Mouse (Mus musculus) forebrain, embryonic 15.5 days (tissue): ENCODE measurements around the gene Pramel7. TPM values are rescaled to one million over a fixed set of nuclear protein-coding genes. Genes with fewer than 3 reads are reported as not detected.
A peak's percentile ranks its signal among the peaks of the same experiment; 100 is the strongest.
"Not testable (repeated sequence)": the region's sequence is repeated elsewhere in the genome, so short reads cannot be mapped to it uniquely, and the experiment has no call there.

ENCODE experiments used
- ATAC-seq: fragments of 200-750 bp; cut with Nextera tagmentation; replicated peaks from 2 replicates; pipeline ENCODE4 v1.8.0; 2017; ENCODE audit warnings: mild to moderate bottlenecking, moderate TSS enrichment, moderate library complexity
- H3K27ac ChIP-seq: fragments of 300-500 bp; sonication (generic); replicated peaks from 2 replicates; pipeline ENCODE4 v1.5.1; 2015; ENCODE audit warnings: mild to moderate bottlenecking, inconsistent platforms
- H3K27me3 ChIP-seq: fragments of 300-500 bp; sonication (generic); 2 replicates; pipeline ENCODE4 v1.6.1; 2015; ENCODE audit warnings: inconsistent platforms
- H3K36me3 ChIP-seq: fragments of 300-500 bp; sonication (generic); 2 replicates; pipeline ENCODE4 v1.6.1; 2015; ENCODE audit warnings: mild to moderate bottlenecking, inconsistent platforms
- H3K4me1 ChIP-seq: fragments of 300-500 bp; sonication (generic); 2 replicates; pipeline ENCODE4 v1.6.1; 2015; ENCODE audit warnings: inconsistent platforms
- H3K4me2 ChIP-seq: fragments of 300-500 bp; sonication (generic); replicated peaks from 2 replicates; pipeline ENCODE4 v1.6.1; 2015; ENCODE audit warnings: mild to moderate bottlenecking, inconsistent platforms
- H3K4me3 ChIP-seq: fragments of 300-500 bp; sonication (generic); 2 replicates; pipeline ENCODE4 v1.5.1; 2015; ENCODE audit warnings: mild to moderate bottlenecking, inconsistent platforms
- H3K9ac ChIP-seq: fragments of 300-500 bp; sonication (generic); replicated peaks from 2 replicates; pipeline ENCODE4 v1.6.1; 2015; ENCODE audit warnings: mild to moderate bottlenecking, inconsistent platforms
- H3K9me3 ChIP-seq: fragments of 300-500 bp; sonication (generic); 2 replicates; pipeline ENCODE4 v1.6.1; 2016; ENCODE audit warnings: inconsistent platforms
- WGBS: fragments of 180-500 bp; shearing (Covaris S2); methylation state at CpG from one replicate; pipeline ENCODE4 v1.1.7; 2015; ENCODE audit warnings: mixed read lengths; 5-methylcytosine and 5-hydroxymethylcytosine counted together
- polyA plus RNA-seq: library from polyadenylated mRNA; unstranded; fragments of >200 nt; fragmentation: Nextera tagmentation; extraction: Ambion mirVana; gene quantifications from 2 replicates; pipeline ENCODE4 v1.2.1, GENCODE M21; 2015

Gene Pramel7
- not detected in 2 replicates for polyA plus RNA-seq

GRCm38 (mm10) chr2:87496993-87497392 lies at the start of gene Pramel7:
Pramel7 (minus strand) TSS chr2:87497093.
- not testable (repeated sequence) for H3K9me3 ChIP-seq, H3K4me2 ChIP-seq, ATAC-seq, H3K27ac ChIP-seq, H3K36me3 ChIP-seq, H3K9ac ChIP-seq, H3K4me1 ChIP-seq, H3K4me3 ChIP-seq, H3K27me3 ChIP-seq
- 84% methylated on average over 4 of the region's 5 CpGs for WGBS

- Histone ChIP-seq H3K9me3 (no peaks in the 10 kb centered on the region), H3K4me1 (no peaks in the 10 kb centered on the region), H3K27me3 (no peaks in the 10 kb centered on the region), H3K9ac (no peak within 1 kb of the TSS), H3K4me2 (no peak within 1 kb of the TSS), H3K27ac (no peak within 1 kb of the TSS), H3K4me3 (no peak within 1 kb of the TSS), H3K36me3 (no peaks in the 10 kb centered on the region)
- 90% methylated on average over 1 of the region's 1 CpGs for WGBS
- ATAC-seq: no peak
Measured at GRCm38 (mm10) chr2:87545442-87545841, 48.5 kb upstream of the Pramel7 start, which contains the start of gene Olfr1128. Olfr1128 (minus strand) TSS chr2:87545542.

- no peaks in the 10 kb centered on the region for H3K9me3 ChIP-seq
- H3K36me3 ChIP-seq: no peaks in the 10 kb centered on the region
Measured at GRCm38 (mm10) chr2:87534826-87535225, 37.9 kb upstream of the Pramel7 start.

GRCm38 (mm10) chr2:87531496-87531895 lies 34.6 kb upstream of the Pramel7 start, which contains the start of gene Olfr153:
Olfr153 (plus strand) TSS chr2:87531796.
- ATAC-seq: no peak
- no peak within 1 kb of the TSS for H3K4me2 ChIP-seq
- no peaks in the 10 kb centered on the region for H3K27me3 ChIP-seq
- H3K36me3 ChIP-seq: no peaks in the 10 kb centered on the region
- H3K9ac ChIP-seq: no peak within 1 kb of the TSS
- H3K4me1 ChIP-seq: no peaks in the 10 kb centered on the region
- no peaks in the 10 kb centered on the region for H3K9me3 ChIP-seq
- no peak within 1 kb of the TSS for H3K27ac ChIP-seq
- no peak within 1 kb of the TSS for H3K4me3 ChIP-seq

More at GRCm38 (mm10) chr2:87534826-87535225, 37.9 kb upstream of the Pramel7 start:
- 58% methylated on average over 2 of the region's 2 CpGs for WGBS
- no peak overlapping the region for H3K9ac ChIP-seq
- H3K4me2 ChIP-seq: no peak overlapping the region
- no peak overlapping the region for H3K27ac ChIP-seq
- no peaks in the 10 kb centered on the region for H3K4me1 ChIP-seq
- H3K27me3 ChIP-seq: no peaks in the 10 kb centered on the region
- H3K4me3 ChIP-seq: no peak overlapping the region
- ATAC-seq: no peak

- H3K36me3 ChIP-seq, H3K9me3 ChIP-seq, H3K27ac ChIP-seq, H3K9ac ChIP-seq, H3K4me1 ChIP-seq, H3K27me3 ChIP-seq: not testable (repeated sequence)
- 31% methylated on average over 39 of the region's 39 CpGs for WGBS
- Histone ChIP-seq H3K4me2 (peak overlapping the region; percentile 41), H3K4me3 (peak overlapping the region; percentile 27)
- peak; percentile 81 for ATAC-seq
Measured at GRCm38 (mm10) chr2:87525899-87526616, 29.2 kb upstream of the Pramel7 start.

- Histone ChIP-seq H3K9me3 (no peaks in the 10 kb centered on the region), H3K4me2 (no peak overlapping the region), H3K9ac (no peak overlapping the region), H3K27me3 (no peaks in the 10 kb centered on the region), H3K27ac (no peak overlapping the region), H3K4me3 (no peak overlapping the region), H3K4me1 (no peaks in the 10 kb centered on the region), H3K36me3 (no peaks in the 10 kb centered on the region)
- 90% methylated on average over 4 of the region's 4 CpGs for WGBS
- ATAC-seq: no peak
Measured at GRCm38 (mm10) chr2:87520651-87521050, 23.8 kb upstream of the Pramel7 start.

- no peaks in the 10 kb centered on the region for H3K36me3 ChIP-seq
- WGBS: 91% methylated on average over 3 of the region's 3 CpGs
- H3K4me3 ChIP-seq: no peak overlapping the region
- ATAC-seq: no peak
- no peak overlapping the region for H3K27ac ChIP-seq
- no peak overlapping the region for H3K4me2 ChIP-seq
- no peak overlapping the region for H3K9ac ChIP-seq
- H3K4me1 ChIP-seq: no peaks in the 10 kb centered on the region
- H3K9me3 ChIP-seq: no peaks in the 10 kb centered on the region
- no peaks in the 10 kb centered on the region for H3K27me3 ChIP-seq
Measured at GRCm38 (mm10) chr2:87516581-87516980, 19.7 kb upstream of the Pramel7 start.

- no peaks in the 10 kb centered on the region for H3K9me3 ChIP-seq
- ATAC-seq: no peak
- no peaks in the 10 kb centered on the region for H3K4me1 ChIP-seq
- H3K4me3 ChIP-seq: no peak overlapping the region
- H3K9ac ChIP-seq: no peak overlapping the region
- no peak overlapping the region for H3K27ac ChIP-seq
- H3K36me3 ChIP-seq: no peaks in the 10 kb centered on the region
- H3K4me2 ChIP-seq: no peak overlapping the region
- H3K27me3 ChIP-seq: no peaks in the 10 kb centered on the region
- WGBS: 83% methylated on average over 8 of the region's 8 CpGs
Measured at GRCm38 (mm10) chr2:87515457-87516060, 18.7 kb upstream of the Pramel7 start.

- no peaks in the 10 kb centered on the region for H3K9me3 ChIP-seq
- no peaks in the 10 kb centered on the region for H3K36me3 ChIP-seq
- H3K4me2 ChIP-seq: no peak overlapping the region
- no peak overlapping the region for H3K9ac ChIP-seq
- no peak for ATAC-seq
- no peaks in the 10 kb centered on the region for H3K27me3 ChIP-seq
- 95% methylated on average over 2 of the region's 2 CpGs for WGBS
- no peak overlapping the region for H3K4me3 ChIP-seq
- H3K4me1 ChIP-seq: no peaks in the 10 kb centered on the region
- no peak overlapping the region for H3K27ac ChIP-seq
Measured at GRCm38 (mm10) chr2:87515046-87515445, 18.2 kb upstream of the Pramel7 start.

GRCm38 (mm10) chr2:87506265-87506664 lies 9.4 kb upstream of the Pramel7 start, which contains the start of gene Pramel6:
Pramel6 (plus strand) TSS chr2:87506565.
- WGBS: 86% methylated on average over 6 of the region's 6 CpGs

GRCm38 (mm10) chr2:87482276-87482675 lies 14.6 kb downstream of the Pramel7 start:
- no peak overlapping the region for H3K9ac ChIP-seq
- no peak overlapping the region for H3K4me3 ChIP-seq
- no peak overlapping the region for H3K4me2 ChIP-seq
- H3K9me3 ChIP-seq: no peaks in the 10 kb centered on the region
- ATAC-seq: no peak
- WGBS: 61% methylated on average over 2 of the region's 2 CpGs
- no peaks in the 10 kb centered on the region for H3K4me1 ChIP-seq
- H3K27ac ChIP-seq: no peak overlapping the region
- H3K27me3 ChIP-seq: no peaks in the 10 kb centered on the region
- no peaks in the 10 kb centered on the region for H3K36me3 ChIP-seq

More at GRCm38 (mm10) chr2:87506265-87506664, 9.4 kb upstream of the Pramel7 start, which contains the start of gene Pramel6:
- H3K27me3 ChIP-seq: no peaks in the 10 kb centered on the region
- H3K4me1 ChIP-seq: no peaks in the 10 kb centered on the region
- H3K36me3 ChIP-seq: no peaks in the 10 kb centered on the region
- ATAC-seq: no peak
- no peak within 1 kb of the TSS for H3K4me2 ChIP-seq
- H3K9me3 ChIP-seq: no peaks in the 10 kb centered on the region
- H3K27ac ChIP-seq: no peak within 1 kb of the TSS
- no peak within 1 kb of the TSS for H3K4me3 ChIP-seq
- H3K9ac ChIP-seq: no peak within 1 kb of the TSS

- WGBS: 90% methylated on average over 4 of the region's 4 CpGs
- Histone ChIP-seq H3K36me3 (no peaks in the 10 kb centered on the region), H3K27ac (no peak overlapping the region), H3K27me3 (no peaks in the 10 kb centered on the region), H3K9me3 (no peaks in the 10 kb centered on the region), H3K4me1 (no peaks in the 10 kb centered on the region), H3K4me2 (no peak overlapping the region), H3K4me3 (no peak overlapping the region), H3K9ac (no peak overlapping the region)
- no peak for ATAC-seq
Measured at GRCm38 (mm10) chr2:87481158-87481557, 15.7 kb downstream of the Pramel7 start.
